Mouse (Mus musculus): ENCODE data around the gene Mob3b. TPM values are rescaled to one million over a fixed set of nuclear protein-coding genes. Genes with fewer than 3 reads are reported as not detected.
A peak's percentile ranks its signal among the peaks of the same experiment; 100 is the strongest.

Mob3b gene
- polyA plus RNA-seq, 1 experiment from 2014 or later, result 14.1 TPM

DNA sequence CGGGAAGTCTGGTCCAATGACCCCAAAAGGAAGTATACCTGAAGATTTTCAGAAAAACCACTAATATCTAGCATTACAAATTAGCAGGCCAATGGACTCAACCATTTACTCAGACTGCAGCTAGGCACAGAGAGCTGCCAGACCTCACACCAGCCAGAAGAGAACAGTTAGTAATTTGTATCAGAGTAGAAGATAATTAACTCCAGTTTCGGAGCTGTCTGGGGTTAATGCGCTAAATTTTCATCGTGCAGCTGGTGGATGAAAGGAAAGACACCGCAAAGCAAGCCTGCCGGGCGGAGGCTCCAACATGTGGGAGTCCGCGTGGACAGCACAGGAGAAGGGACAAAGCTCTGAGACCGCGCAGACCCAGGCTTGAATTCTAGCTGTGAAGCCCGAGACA, 36.2 kb downstream of the Mob3b start:
- Histone ChIP-seq H3K27me3 (ENCODE audit: low read depth, poor library complexity, severe bottlenecking) (no peaks in the 10 kb centered on the region), H3K9me3 (replicated peaks) (no peaks in the 10 kb centered on the region), H3K36me3 (no peaks in the 10 kb centered on the region), H3K4me3 (no peak overlapping the region; the same call in 1 of the 2 replicates), H3K4me1 (peaks cover 49% of the 10 kb centered on the region), H3K27ac (no peak overlapping the region)
- DNase-seq (ENCODE audit: low spot score), result peak; percentile 49
- WGBS, result 43% methylated on average over 12 of the region's 12 CpGs

DNA sequence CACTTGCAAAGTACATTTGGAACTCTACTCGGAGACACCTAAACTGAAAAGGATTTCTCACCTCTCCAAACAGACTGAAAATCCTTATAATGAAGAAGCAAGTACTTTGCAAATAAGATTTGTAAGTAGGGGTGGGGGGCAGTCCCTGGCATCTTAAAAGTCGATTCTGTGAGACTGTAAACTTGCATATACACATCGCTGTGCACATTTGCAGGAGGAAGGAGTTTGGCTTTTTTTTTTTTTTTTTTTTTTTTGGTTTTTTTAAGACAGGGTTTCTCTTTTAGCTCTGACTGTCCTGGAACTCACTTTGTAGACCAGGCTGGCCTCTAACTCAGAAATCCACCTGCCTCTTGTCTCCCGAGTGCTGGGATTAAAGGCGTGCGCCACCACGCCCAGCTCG, 36.7 kb downstream of the Mob3b start:
- 81% methylated on average over 8 of the region's 8 CpGs for WGBS
- no peaks in the 10 kb centered on the region for H3K36me3 ChIP-seq
- no peak overlapping the region for H3K4me3 ChIP-seq
- H3K27ac ChIP-seq, result no peak overlapping the region
- H3K27me3 ChIP-seq (ENCODE audit: low read depth, poor library complexity, severe bottlenecking), result no peaks in the 10 kb centered on the region
- peaks cover 48% of the 10 kb centered on the region for H3K4me1 ChIP-seq
- no peaks in the 10 kb centered on the region for H3K9me3 ChIP-seq (replicated peaks)
- no peak for DNase-seq (ENCODE audit: low spot score)

DNA sequence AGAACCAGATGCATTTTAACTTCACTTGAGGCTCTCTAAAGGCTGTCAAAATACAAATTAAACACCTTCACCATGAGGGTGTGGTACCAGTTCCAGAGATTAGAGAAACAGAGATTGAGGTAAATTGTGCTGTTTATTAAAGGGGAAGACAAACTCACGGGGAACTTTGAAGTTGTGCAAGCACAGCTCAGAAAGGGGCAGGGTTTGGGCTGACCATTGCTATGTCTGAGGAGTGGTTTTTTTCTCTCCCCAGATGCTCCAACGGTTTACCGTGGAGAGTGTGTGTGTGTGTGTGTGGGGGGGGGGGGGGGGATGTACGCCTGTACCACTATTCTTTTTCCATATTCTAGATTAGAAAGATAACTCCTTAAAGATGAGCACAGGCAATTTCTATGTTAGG, 37.1 kb downstream of the Mob3b start:
- H3K9me3 ChIP-seq (replicated peaks), result no peaks in the 10 kb centered on the region
- WGBS, result 53% methylated on average over 4 of the region's 4 CpGs
- H3K27ac ChIP-seq, result no peak overlapping the region
- H3K27me3 ChIP-seq (ENCODE audit: low read depth, poor library complexity, severe bottlenecking), result no peaks in the 10 kb centered on the region
- H3K4me1 ChIP-seq, result peaks cover 43% of the 10 kb centered on the region
- DNase-seq (ENCODE audit: low spot score), result no peak
- no peak overlapping the region for H3K4me3 ChIP-seq
- H3K36me3 ChIP-seq, result no peaks in the 10 kb centered on the region

DNA sequence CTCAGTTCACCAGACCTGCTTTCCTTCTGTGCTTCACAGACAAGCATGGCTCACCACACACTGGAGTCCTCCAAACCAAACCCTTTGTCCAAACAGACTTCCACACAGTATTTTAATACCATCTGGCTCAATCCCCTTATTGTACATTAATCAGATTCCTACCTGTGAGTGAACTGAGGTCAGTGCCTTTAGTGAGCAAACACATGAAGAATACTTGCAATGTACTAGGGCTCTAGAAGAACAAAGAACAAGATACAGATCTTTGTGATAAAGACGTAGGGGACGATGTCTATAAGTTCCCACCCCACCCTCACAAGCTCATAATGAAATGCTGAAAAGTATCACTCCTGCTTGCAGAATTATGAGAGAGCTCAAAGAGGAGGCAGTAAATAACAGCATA, 38.4 kb downstream of the Mob3b start:
- no peak for DNase-seq (ENCODE audit: low spot score)
- Histone ChIP-seq H3K27ac (no peak overlapping the region), H3K27me3 (ENCODE audit: low read depth, poor library complexity, severe bottlenecking) (no peaks in the 10 kb centered on the region), H3K4me3 (no peak overlapping the region), H3K4me1 (peaks cover 44% of the 10 kb centered on the region), H3K9me3 (replicated peaks) (no peaks in the 10 kb centered on the region), H3K36me3 (no peaks in the 10 kb centered on the region)
- WGBS, result 82% methylated on average over 2 of the region's 2 CpGs

DNA sequence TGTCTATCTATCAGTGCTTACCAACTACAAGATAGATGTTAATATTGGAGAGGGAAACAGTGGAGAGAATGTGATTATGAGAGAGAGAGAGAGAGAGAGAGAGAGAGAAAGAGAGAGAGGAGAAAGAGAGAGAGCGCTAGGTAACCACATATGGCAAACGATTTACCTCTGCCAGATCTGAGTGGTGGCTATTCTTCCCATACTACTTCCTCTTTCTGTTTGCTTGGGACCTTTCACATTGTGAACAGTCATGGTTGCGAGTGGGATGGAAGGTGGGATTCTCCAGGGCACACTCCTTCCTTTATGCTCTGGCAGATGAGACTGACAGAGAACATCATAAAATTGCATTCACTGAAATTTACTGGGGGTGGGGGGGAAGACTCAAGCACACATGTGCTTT, 40.1 kb downstream of the Mob3b start:
- Histone ChIP-seq H3K36me3 (no peaks in the 10 kb centered on the region), H3K27ac (no peak overlapping the region), H3K27me3 (ENCODE audit: low read depth, poor library complexity, severe bottlenecking) (no peaks in the 10 kb centered on the region), H3K9me3 (replicated peaks) (no peaks in the 10 kb centered on the region), H3K4me1 (peaks cover 35% of the 10 kb centered on the region), H3K4me3 (no peak overlapping the region)
- 87% methylated on average over 3 of the region's 3 CpGs for WGBS
- no peak for DNase-seq (ENCODE audit: low spot score)

DNA sequence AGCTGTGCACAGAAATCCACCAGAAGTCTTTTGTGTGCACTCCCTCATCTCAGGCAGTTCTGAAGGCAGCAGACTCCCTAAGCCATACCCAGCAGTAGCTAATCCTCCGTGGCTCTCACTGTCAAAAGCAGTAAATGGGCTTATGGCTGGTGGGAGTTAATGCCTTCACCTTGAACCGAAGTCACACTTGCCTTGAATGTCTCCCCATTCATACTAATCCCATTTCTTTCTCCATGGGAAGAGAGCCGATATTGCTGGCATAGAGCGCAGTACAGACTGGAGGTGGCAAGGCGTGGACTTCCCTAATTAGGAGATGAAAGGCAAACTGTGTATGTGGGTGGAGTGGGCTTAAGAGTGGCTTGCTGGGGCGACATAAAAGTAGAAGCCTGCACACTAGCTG, 41.4 kb downstream of the Mob3b start:
- no peak for DNase-seq (ENCODE audit: low spot score)
- Histone ChIP-seq H3K27me3 (ENCODE audit: low read depth, poor library complexity, severe bottlenecking) (no peaks in the 10 kb centered on the region), H3K9me3 (replicated peaks) (no peaks in the 10 kb centered on the region), H3K36me3 (no peaks in the 10 kb centered on the region), H3K4me3 (no peak overlapping the region), H3K27ac (no peak overlapping the region), H3K4me1 (peaks cover 24% of the 10 kb centered on the region)
- WGBS, result 70% methylated on average over 6 of the region's 6 CpGs

DNA sequence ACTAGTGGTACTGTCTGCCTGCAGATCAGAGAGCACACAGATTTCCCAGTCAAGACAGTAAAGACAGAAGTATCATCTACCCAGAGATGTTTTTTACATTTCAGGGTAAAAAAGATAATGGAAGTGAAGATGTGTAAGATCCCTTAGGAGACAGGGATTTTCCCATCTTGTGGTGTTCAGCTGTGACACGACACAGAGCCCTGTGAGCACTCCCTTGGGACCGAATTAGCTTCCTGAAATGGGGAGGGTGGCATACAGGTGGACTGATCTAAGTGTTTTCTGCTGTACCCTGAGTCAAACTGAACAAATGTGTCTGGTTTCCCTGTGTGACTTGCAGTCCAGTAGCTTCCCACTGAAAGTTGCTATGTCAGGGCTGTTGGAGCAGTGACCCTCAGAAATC, 42.3 kb downstream of the Mob3b start:
- Histone ChIP-seq H3K36me3 (no peaks in the 10 kb centered on the region), H3K27me3 (ENCODE audit: low read depth, poor library complexity, severe bottlenecking) (no peaks in the 10 kb centered on the region), H3K27ac (no peak overlapping the region), H3K4me1 (peaks cover 14% of the 10 kb centered on the region), H3K9me3 (replicated peaks) (no peaks in the 10 kb centered on the region), H3K4me3 (no peak overlapping the region)
- DNase-seq (ENCODE audit: low spot score), result no peak
- WGBS, result 88% methylated on average over 2 of the region's 2 CpGs

DNA sequence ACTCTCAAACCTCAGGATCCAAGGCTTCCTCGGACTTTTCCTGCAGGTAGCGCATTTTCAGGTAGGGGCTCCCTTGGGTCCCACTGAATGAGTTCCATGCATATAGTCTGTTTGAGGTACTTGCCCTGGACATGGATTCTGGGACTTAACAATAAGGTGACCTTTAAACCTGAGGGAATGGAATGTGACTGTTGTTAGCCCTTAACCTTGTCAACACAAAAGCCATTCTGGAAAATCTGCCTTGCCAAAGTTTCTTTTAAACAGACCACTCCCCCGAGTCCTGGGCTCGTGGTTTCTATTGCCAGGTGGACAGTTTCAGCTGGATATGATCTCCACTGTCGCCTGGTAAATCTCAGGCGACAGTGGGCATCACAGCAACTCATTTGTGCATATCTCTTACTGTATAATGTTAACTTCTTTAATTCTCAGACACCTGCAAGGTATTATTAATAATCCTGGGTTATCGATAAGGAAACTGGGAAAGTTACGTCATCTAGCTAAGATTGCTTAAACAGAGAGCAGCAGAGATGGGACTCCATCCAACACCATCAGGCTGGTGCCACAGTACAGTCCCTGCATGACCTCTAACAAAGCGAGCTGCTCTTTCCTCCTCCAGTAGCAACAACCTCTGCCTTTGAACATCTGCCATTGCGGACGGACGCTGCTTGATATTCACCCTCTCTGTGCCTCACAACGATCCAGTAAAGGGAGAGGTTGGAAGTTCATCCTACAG, 43.6 kb downstream of the Mob3b start:
- DNase-seq (ENCODE audit: low spot score), result no peak
- Histone ChIP-seq H3K27ac (no peak overlapping the region), H3K27me3 (ENCODE audit: low read depth, poor library complexity, severe bottlenecking) (no peaks in the 10 kb centered on the region), H3K36me3 (no peaks in the 10 kb centered on the region), H3K4me3 (no peak overlapping the region), H3K9me3 (replicated peaks) (no peaks in the 10 kb centered on the region), H3K4me1 (peaks cover 7% of the 10 kb centered on the region; the same call in 1 of the 2 replicates)
- WGBS, result 86% methylated on average over 13 of the region's 13 CpGs

DNA sequence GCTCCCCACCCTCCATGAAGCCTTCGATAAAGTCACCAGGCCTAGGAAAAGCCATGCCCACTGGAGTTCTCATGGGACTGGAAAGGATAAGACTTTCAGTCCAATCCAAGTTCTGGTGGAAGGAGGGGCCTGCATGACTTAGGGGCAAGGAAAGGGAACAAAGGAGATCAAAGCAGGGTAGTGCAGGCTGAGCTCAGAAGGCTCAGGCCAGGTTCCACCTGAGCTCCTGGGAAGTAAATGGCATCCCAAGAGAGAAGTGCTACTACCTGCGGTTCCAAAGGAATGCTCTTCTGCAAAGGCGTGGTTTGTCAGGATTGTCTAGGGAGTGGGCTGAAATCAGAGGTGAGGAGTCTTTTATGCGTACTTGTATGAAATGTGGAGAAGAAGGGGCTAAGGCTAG, 44.8 kb downstream of the Mob3b start:
- no peak overlapping the region for H3K27ac ChIP-seq
- H3K4me1 ChIP-seq, result peaks cover 7% of the 10 kb centered on the region; the same call in 1 of the 2 replicates
- no peak for DNase-seq (ENCODE audit: low spot score)
- H3K27me3 ChIP-seq (ENCODE audit: low read depth, poor library complexity, severe bottlenecking), result no peaks in the 10 kb centered on the region
- no peaks in the 10 kb centered on the region for H3K36me3 ChIP-seq
- WGBS, result 88% methylated on average over 4 of the region's 4 CpGs
- H3K4me3 ChIP-seq, result no peak overlapping the region
- H3K9me3 ChIP-seq (replicated peaks), result no peaks in the 10 kb centered on the region

DNA sequence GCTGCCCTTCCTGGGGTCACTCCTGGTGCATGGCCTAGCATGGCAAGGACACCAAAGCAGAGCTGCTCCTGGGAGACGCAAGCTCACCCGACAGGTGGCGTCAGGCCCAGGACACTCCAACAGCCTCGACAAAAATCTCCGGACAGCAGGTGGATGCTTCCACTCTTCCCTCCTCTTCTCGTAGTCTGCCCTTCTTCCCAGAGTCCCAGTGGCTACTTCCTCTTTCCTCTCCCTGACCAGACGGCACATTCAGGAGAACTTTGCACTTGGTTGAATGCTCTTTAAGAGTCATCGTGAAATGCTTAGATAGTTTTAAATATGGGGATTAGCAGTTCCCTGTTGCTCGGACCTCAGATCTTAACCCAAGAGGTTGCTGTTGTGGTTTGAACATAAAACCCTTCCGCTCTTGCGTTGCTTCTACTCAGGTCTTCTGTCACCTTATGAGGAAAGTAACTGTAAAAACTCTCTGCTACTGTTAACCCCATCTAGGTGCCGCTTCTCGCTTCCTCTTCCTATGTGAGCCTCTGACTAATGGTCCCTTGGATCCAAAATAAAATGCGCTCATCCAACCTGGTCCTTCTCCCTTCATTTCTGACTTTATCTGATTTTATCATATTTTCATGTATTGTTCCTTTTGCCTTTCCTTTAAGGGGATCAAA, 52.0 kb downstream of the Mob3b start:
- 81% methylated on average over 14 of the region's 14 CpGs for WGBS
- H3K36me3 ChIP-seq, result no peaks in the 10 kb centered on the region

DNA sequence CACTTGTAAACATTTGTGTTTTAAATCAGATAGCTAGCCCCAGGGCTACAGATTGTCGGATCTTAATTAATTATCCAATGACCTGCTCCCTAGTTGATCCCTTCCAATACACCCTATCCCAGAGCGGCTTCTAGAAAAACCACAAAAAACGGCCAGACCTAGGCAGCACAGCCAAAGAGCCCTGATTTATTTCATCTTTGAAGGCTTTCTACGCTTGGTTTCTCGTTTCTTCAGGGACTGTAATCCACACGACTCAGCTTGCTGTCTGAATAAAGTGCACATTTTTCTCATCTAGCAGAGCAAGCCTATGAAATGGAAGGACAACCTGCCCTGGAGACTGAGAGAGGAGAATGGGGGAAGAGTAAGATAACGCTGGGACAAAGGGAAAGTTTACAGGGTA, 56.1 kb downstream of the Mob3b start:
- no peak for DNase-seq (ENCODE audit: low spot score)
- Histone ChIP-seq H3K36me3 (no peaks in the 10 kb centered on the region), H3K9me3 (replicated peaks) (no peaks in the 10 kb centered on the region), H3K4me1 (peaks cover 30% of the 10 kb centered on the region), H3K4me3 (no peak overlapping the region), H3K27ac (no peak overlapping the region), H3K27me3 (ENCODE audit: low read depth, poor library complexity, severe bottlenecking) (no peaks in the 10 kb centered on the region)
- WGBS, result 45% methylated on average over 7 of the region's 7 CpGs

More for the DNA sequence above, 52.0 kb downstream of the Mob3b start:
- Histone ChIP-seq H3K4me1 (peaks cover 7% of the 10 kb centered on the region), H3K27me3 (ENCODE audit: low read depth, poor library complexity, severe bottlenecking) (no peaks in the 10 kb centered on the region), H3K4me3 (no peak overlapping the region), H3K27ac (no peak overlapping the region), H3K9me3 (replicated peaks) (no peaks in the 10 kb centered on the region)
- no peak for DNase-seq (ENCODE audit: low spot score)

DNA sequence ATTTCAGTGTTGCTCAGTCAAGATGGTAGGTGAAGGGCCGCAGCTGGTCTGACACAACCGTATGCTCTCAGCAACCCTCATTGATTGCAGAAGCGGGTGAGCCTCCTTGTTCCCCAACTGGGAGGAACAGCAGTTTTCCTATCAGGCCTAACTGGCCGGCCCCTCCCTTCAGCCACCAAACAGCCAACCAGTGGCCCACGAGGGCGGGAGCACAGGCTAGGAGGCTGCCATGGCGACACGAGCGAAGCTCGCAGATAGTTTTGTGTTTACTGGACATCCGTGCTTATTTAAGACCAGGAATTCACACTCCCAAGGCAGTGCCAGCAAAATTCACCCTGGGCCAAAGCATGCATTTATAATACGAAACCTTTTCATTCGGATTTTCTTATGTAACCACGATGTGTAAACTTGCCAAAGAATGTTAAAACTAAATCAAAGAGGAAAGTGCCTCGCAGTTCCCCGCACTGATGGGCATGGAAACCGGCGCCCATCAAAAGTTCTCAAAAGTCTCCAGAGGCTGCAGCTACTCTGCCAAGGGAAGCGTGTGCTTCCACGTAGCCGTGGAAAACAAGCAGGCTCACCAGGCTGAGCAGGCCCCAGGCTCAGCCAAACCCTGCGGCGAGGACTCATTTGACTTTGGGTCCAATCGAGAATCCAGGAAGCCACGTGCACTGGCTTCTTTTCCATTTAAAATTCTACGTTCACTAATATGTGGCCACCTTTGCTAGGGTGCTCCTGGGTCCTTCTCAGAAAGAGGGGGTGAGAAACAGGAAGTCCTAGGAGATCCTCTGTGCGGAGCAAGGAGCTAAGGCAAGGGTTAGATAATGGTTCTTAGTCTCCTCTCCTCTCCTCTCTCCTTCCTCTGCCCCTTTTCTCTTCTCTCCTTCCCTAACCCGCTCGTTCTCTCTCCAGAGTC, 57.2 kb downstream of the Mob3b start:
- DNase-seq (ENCODE audit: low spot score), result peak; percentile 86

More for the DNA sequence above, 57.2 kb downstream of the Mob3b start:
- Histone ChIP-seq H3K9me3 (replicated peaks) (no peaks in the 10 kb centered on the region), H3K4me3 (peak overlapping the region; percentile 49), H3K27me3 (ENCODE audit: low read depth, poor library complexity, severe bottlenecking) (no peaks in the 10 kb centered on the region), H3K4me1 (peaks cover 33% of the 10 kb centered on the region), H3K27ac (no peak overlapping the region), H3K36me3 (no peaks in the 10 kb centered on the region)
- WGBS, result 10% methylated on average over 29 of the region's 29 CpGs
